Mouse (Mus musculus) embryonic stem cell, embryonic (primary cell): Measurements from ENCODE around the gene Dnph1.

Source experiments
- CTCF ChIA-PET, 4 experiments: fragments of 300-600 bp in 2 of 4; fragments of 350-600 bp in 2 of 4; sonication (Branson Sonifier 250); formaldehyde crosslinking; loops; one replicate each; lab custom pipeline; 2022; ENCODE audit warnings: inconsistent platforms in 2 of 4; lab: Charles Lee
- POLR2A ChIA-PET, 4 experiments: fragments of 300-600 bp in 2 of 4; fragments of 350-600 bp in 2 of 4; sonication (Branson Sonifier 250); formaldehyde crosslinking; loops; one replicate each; lab custom pipeline; 2022; ENCODE audit warnings: antibody characterized with exemption in 4 of 4, inconsistent platforms in 1 of 4; lab: Charles Lee

Gene Dnph1

DNA sequence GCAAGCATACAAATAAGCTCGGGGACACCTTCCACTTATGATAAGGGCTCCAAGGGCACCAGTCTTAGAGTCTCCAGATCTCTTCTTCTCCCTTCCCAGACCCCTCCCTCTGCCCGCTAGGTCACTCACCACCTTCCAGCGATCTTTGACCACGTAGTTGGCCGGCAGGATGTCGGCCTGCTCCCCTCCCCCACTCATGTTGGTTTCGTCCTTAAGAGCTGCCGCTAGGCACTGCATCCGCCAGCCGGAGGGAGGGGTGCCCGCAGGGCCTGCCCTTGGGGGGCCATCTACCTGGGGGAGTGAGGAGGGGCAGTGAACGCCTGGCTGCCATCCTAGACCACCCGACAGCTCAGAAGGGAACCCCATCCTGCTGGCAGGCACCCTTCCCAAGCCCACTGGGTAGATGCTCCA is 12.5 kb upstream of the Dnph1 start:
- CTCF ChIA-PET: interaction anchor here (0.5 to 1.9 kb wide), 12 partner anchors 13 to 1081 kb away, joined by 3 to 8 read pairs (median 4); partner anchors contain the start of gene Dnph1 (in 1 of the 4)
- POLR2A ChIA-PET: interaction anchor here in 3 of 4 experiments (0.5 to 4.9 kb wide), 16 partner anchors 12 to 179 kb away, joined by 3 to 23 read pairs (median 3); partner anchors contain the start of gene Dnph1 (in 3 of the 3)

DNA sequence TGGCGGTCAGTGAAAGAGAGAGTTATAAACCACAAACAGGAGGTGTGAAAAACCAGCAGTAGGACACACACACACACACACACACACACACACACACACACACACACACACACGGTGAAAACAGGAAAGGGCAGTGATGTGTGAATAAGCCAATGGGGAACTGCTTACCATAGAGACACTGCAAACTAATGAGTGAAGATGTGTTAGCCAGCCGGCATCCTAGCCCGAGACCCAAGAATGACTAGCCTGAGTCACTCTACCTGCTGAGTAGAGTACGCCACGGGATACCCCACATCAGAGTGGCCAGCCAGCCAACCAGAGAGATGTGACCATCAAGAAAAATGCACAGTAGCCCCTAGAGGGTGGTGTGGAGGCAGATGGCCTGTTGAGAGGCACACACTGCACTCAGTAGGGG is 12.0 kb upstream of the Dnph1 start:
- ChIA-PET CTCF (interaction anchor here (0.5 to 1.9 kb wide), 13 partner anchors 12 to 1082 kb away, joined by 3 to 8 read pairs (median 4); partner anchors contain the start of gene Dnph1 (in 1 of the 4)), POLR2A (interaction anchor here in 3 of 4 experiments (0.5 to 4.9 kb wide), 16 partner anchors 12 to 522 kb away, joined by 3 to 23 read pairs (median 4); partner anchors contain the start of gene Dnph1 (in 3 of the 3))

DNA sequence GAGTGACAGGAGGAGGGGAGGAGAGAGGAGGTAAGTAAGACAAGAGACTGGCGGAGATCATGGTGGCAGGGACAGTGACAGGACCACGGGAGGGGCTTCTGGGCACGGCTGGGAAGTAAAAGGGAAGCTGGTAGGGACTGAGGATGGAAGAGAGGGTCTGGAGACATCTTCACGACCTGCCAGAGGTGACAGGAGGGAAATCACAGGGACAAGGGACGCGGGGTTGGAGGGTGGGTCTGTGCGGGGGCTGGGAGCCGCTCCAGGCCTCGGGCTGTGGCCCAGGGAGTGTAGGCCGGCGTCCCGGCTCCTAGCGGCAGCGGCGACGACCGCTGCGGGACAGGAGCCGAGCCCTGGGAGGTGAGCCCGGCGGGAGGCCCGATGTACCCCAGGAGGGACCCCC is 9.5 kb upstream of the Dnph1 start:
- ChIA-PET POLR2A (interaction anchor here in 3 of 4 experiments (0.6 to 4.9 kb wide), 8 partner anchors 9 to 292 kb away, joined by 3 to 23 read pairs (median 4); partner anchors contain the start of gene Dnph1 (in 3 of the 3)), CTCF (interaction anchor here (0.6 to 1.5 kb wide), 8 partner anchors 10 to 674 kb away, joined by 3 to 5 read pairs (median 4); partner anchors contain the start of gene Dnph1 (in 1 of the 4))

DNA sequence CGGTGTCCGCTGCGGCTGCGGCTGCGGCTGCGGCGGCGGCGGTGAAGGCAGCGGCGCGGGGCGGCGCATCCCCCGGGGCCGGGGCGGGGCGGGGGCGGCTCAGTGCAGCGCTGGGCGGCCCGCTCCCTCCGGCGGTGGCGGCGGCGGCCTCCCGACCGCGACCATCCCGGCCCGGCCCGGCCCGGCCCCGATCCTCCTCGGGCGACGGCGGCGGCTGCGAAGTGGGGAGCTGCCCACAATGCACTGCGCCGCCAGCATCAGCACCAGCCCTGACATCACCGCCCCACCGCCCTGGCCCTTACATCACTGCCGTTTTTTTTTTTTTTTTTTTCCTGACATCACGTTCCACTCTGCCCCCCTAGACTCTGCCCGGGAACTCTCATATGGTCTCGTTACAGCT is 9.1 kb upstream of the Dnph1 start, which contains the start of gene Ttbk1:
TSS of gene Ttbk1 (minus strand) at position 245 of the 400 bp plus-strand sequence.
- CTCF ChIA-PET: interaction anchor here in 2 of 4 experiments (0.6 to 0.7 kb wide), 3 partner anchors 24 to 202 kb away, joined by 3 to 5 read pairs (median 3); no protein-coding TSS in a partner anchor
- POLR2A ChIA-PET: interaction anchor here in 3 of 4 experiments (0.6 to 4.9 kb wide), 6 partner anchors 8 to 293 kb away, joined by 3 to 23 read pairs (median 4); partner anchors contain the start of gene Dnph1 (in 3 of the 3)

DNA sequence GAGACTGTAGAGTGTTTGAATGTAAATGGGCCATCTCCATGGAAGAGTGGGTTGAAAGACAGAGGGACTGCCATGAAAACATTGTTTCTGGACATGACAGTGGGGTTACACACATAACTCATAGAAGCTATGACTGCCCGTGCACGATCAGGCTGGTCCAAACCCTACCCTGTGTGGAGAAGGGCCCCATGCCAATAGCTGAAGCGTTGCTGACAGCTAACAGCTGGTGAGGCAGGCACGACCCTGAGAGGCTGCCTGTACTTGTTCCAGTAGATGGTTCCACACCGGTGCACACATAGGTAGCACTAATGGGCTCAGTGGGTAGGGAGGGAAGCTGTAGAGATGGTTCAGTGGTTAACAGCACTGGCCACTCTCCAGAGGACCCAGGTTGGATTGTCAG is 1.0 kb upstream of the Dnph1 start:
- ChIA-PET POLR2A (interaction anchor here in 2 of 4 experiments (1.3 to 3.0 kb wide), 5 partner anchors 8 to 24 kb away, joined by 5 to 23 read pairs (median 6); partner anchors contain the start of gene Ttbk1 (in 2 of the 2)), CTCF (interaction anchor here in 1 of 4 experiments (2.3 kb wide), 1 partner anchor 59 kb away, joined by 11 read pairs; no protein-coding TSS in a partner anchor)

DNA sequence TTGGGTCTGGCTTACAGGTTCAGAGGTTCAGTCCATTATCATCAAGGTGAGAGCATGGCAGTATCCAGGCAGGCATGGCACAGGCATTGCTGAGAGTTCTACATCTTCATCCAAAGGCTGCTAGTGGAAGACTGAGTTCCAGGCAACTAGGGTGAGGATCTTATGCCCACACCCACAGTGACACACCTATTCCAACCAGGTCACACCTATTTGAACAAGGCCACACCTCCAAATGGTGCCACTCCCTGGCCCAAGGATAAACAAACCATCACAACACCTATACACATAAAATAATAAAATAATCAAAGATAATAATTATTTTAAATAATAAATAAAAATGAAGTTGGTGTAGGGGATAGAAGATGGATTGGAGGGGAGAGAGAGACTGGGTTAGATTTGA is 430 bp upstream of the Dnph1 start:
- CTCF ChIA-PET: interaction anchor here in 2 of 4 experiments (0.6 to 2.3 kb wide), 9 partner anchors 11 to 209 kb away, joined by 3 to 11 read pairs (median 5); partner anchors contain the start of gene Ppp2r5d (in 1 of the 2)
- POLR2A ChIA-PET: interaction anchor here in 3 of 4 experiments (0.5 to 3.0 kb wide), 46 partner anchors 7 to 422 kb away, joined by 3 to 23 read pairs (median 5); partner anchors contain the start of genes Ttbk1 (in 3 of the 3), Abcc10 (in 1 of the 3), Cul9 (in 1 of the 3) and Gtpbp2 (in 1 of the 3)

DNA sequence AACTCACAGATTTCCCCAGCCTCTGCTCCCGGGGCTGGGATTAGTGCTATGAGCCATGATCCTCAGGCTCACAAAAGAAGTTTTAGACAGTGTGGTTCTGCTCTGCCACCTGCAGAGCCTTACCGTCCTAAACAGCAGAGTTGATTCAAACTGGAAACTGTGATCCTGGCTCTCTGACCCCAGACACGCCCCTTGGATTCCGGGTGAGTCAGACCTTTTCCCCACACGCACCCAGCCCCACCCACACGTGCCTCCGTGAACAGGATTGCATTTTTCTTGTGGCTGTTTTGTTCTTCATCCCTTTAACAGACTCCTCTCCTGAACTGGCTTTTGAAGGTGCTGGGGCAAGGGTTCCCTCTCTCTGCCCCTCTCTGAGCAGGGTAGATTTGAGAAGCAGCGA is 1.4 kb downstream of the Dnph1 start:
- CTCF ChIA-PET: no interaction called here

DNA sequence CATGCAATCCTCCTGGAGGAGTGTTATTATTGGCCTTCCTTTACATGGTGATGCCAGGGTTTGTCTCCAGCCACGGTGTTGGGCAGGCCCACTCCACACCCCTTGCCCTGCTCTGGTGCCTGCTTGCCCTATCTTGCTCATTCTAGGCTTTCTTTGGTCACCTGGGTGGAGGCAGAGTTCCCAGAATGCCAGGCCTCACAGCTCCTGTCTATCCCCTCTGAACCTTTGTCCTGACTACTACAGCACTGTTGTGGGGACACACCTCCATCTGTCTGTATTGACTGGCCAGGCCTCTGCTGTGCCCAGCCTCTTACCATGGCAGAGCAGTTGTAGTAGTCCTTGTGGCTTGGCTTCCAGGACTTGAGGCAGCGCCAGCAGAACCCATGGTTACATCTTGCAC is 6.3 kb downstream of the Dnph1 start:
- CTCF ChIA-PET: interaction anchor here in 3 of 4 experiments (0.6 to 1.4 kb wide), 4 partner anchors 8 to 22 kb away, joined by 3 to 5 read pairs (median 4); no protein-coding TSS in a partner anchor
- POLR2A ChIA-PET: interaction anchor here in 2 of 4 experiments (0.9 to 1.8 kb wide), 3 partner anchors 16 to 115 kb away, joined by 3 to 5 read pairs (median 4); partner anchors contain the start of genes Slc22a7 (in 1 of the 2) and Ttbk1 (in 1 of the 2)

More for the DNA sequence above, 1.4 kb downstream of the Dnph1 start:
- POLR2A ChIA-PET: interaction anchor here in 1 of 4 experiments (0.9 kb wide), 1 partner anchor 22 kb away, joined by 3 read pairs; no protein-coding TSS in a partner anchor

DNA sequence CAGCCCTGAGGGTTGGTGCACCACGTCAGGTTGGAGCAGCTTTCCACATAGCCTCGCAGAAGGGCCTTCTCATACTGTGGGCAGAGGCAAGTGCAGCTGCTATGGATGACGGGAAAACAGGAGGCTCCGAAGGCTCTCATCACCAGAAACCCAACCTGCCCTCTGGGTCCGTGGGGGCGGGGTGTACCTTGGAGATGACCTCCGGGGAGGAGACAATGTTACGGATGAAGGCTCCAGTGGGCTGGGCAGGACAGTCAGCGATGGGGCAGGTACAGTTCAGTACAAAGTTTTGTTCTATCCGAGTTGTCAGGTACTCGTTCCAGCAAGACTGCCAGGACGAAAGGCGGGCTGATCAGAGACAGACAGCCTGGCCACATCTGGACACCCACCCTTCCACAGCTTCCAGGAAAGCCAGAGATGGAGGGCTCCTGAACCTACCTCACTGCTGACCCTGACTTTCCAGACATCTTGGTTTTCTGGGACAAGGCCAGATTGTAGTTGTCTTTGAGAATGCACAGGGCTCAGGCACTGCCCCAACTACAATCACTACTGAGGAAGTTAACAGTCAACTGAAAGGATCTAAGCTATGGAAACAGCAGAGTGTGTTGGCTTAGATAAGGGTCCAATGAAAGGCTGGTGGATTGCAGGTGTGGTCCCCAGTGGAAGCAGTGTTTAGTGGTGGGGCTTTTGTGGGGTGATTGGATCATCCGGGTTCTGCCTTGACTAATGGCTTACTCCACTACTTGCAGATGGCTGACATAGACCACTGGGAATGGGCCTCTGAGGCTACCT is 7.5 kb downstream of the Dnph1 start:
- ChIA-PET POLR2A (interaction anchor here in 2 of 4 experiments (0.6 to 2.5 kb wide), 11 partner anchors 7 to 930 kb away, joined by 3 to 9 read pairs (median 3); partner anchors contain the start of genes Crip3 (in 1 of the 2), Dnph1 (in 1 of the 2) and Ppp2r5d (in 1 of the 2)), CTCF (interaction anchor here in 1 of 4 experiments (0.8 to 1.4 kb wide), 5 partner anchors 8 to 221 kb away, joined by 3 to 4 read pairs (median 3); no protein-coding TSS in a partner anchor)

DNA sequence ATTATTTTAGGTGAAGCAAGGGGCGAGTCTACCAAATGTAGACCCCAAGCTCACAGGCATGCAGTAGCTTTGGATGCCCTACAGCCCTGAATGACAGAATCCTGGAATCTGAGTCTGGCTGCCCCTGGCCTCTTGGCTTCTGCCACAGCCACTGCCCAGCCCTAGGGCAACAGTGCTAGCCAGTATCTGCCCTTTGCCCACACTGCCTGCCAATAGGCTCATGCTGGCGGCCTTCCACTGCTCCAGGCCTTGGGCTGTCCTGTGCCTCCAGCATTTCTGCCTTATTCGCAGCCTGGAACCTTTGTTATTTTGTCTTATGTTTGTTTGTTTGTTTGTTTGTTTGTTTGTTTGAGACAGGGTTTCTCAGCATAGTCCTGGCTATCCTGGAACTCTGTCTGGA is 9.1 kb downstream of the Dnph1 start:
- CTCF ChIA-PET: interaction anchor here in 1 of 4 experiments (1.4 to 1.9 kb wide), 2 partner anchors 17 to 68 kb away, joined by 4 to 7 read pairs; partner anchors contain the start of gene Slc22a7
- POLR2A ChIA-PET: interaction anchor here in 1 of 4 experiments (1.1 to 2.5 kb wide), 4 partner anchors 9 to 19 kb away, joined by 3 to 9 read pairs (median 4); partner anchors contain the start of gene Dnph1

DNA sequence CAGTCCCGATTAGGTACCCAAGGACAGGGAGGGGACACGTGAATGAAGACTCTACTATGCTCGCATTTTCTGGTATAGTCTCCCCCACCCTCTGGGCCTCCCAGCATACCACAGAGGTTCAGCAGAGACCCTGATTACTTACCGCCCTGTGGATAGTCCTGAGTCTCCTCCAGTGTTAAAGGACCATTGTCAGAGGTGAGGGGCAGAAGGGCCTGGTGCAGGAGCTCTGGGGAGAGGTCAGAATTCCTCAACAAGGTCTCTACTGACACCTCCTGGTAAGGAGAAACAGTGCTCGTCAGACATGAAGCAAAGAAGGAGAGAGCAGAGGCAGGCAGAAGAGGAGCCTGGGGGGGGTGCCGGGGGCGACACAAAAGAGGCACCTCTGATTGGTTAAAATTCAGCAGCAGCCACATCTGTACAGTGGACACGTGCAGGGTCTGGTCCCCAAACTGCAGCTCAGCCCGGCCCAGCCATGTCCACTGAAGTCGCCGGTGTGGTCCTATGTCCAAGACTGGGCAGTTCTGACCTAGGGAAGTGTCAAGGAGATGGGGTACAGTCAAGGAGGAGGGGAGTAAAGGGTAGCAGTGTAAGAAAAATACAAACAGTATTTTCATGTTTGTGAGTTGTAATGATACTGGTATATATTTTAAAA is 14.7 kb downstream of the Dnph1 start:
- CTCF ChIA-PET: interaction anchor here (0.6 to 2.0 kb wide), 32 partner anchors 8 to 379 kb away, joined by 3 to 12 read pairs (median 4); partner anchors contain the start of genes Crip3 (in 2 of the 4), Slc22a7 (in 2 of the 4), Abcc10 (in 1 of the 4) and Dnph1 (in 1 of the 4)
- POLR2A ChIA-PET: interaction anchor here in 3 of 4 experiments (0.7 to 1.7 kb wide), 10 partner anchors 10 to 267 kb away, joined by 3 to 8 read pairs (median 3); partner anchors contain the start of genes Dnph1 (in 3 of the 3) and Slc22a7 (in 1 of the 3)

DNA sequence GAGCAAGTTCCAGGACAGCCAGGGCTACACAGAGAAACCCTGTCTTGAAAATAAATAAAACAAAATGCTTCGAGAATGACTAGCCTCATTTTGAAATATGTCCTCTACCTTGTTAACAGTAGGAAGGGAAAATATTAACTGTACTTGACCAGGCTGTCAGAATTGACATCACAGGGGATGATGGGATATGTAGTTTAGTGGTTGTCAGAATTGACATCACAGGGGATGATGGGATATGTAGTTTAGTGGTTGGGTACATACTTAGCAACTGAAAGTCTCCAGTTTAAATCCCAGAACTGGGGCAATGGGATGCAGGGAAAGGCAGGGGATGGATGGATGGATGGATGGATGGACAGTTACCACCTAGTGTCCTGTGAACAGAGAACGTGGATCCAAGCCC is 16.8 kb downstream of the Dnph1 start:
- POLR2A ChIA-PET: no interaction called here

DNA sequence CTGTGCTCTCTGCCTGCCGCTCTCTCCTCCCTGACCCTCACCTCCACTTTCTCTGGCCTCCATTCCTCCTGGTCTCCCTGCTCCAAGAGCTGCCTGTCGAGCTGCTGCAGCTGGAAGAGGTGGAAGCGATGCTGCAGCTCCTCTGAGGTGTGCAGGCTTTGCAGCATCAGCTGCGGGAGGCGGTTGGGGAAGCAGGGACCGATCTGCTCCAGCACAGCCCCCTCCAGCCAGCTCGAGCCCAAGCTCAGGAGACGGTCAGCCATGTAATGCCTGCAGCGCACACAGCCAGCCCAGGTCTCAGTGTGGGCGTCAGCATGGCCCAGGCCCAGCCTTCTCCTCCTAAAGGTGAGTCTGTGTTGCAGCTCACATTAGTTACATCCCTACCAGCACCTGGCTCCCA is 23.5 kb downstream of the Dnph1 start:
- ChIA-PET POLR2A (interaction anchor here (0.5 to 2.7 kb wide), 17 partner anchors 16 to 1387 kb away, joined by 3 to 9 read pairs (median 3); partner anchors contain the start of genes Crip3 (in 1 of the 4), Cul9 (in 1 of the 4), Dnph1 (in 1 of the 4) and Tbcc (in 1 of the 4)), CTCF (interaction anchor here (0.6 to 3.2 kb wide), 10 partner anchors 22 to 789 kb away, joined by 3 to 9 read pairs (median 3); no protein-coding TSS in a partner anchor)

More for the DNA sequence above, 16.8 kb downstream of the Dnph1 start:
- CTCF ChIA-PET: no interaction called here

DNA sequence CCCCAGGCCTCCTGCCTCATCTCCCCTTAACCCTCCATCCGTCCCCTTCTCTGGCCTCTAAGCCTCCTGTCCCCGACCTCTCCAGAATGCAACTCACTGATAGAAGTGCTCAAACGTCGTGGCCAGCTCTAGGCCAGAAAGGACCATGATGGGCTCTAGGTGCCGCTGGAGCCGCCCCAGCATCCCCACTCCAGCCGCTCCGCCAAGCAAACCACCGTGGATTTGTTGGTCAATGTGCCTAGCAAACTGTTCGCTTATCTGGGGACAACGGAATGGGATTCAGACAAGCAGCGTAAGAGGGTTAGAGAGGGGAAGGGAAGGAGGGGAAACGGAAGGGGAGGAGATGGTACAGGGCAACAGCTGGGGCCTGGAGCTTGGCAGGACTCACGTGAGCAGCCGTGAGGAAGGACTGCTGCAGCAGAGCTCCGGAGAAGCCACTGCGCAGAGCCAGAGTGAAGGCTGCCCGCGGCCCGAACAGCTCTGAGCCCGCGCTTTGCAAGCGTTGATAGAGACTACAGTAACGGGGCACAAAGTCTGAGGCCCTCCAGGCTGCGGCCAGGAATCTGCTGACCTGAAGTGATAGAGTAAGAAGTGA is 24.0 kb downstream of the Dnph1 start:
- POLR2A ChIA-PET: interaction anchor here (0.5 to 2.7 kb wide), 19 partner anchors 9 to 858 kb away, joined by 3 to 9 read pairs (median 3); partner anchors contain the start of genes Cul9 (in 1 of the 4), Dnph1 (in 1 of the 4), Ppp2r5d (in 1 of the 4) and Tbcc (in 1 of the 4)

DNA sequence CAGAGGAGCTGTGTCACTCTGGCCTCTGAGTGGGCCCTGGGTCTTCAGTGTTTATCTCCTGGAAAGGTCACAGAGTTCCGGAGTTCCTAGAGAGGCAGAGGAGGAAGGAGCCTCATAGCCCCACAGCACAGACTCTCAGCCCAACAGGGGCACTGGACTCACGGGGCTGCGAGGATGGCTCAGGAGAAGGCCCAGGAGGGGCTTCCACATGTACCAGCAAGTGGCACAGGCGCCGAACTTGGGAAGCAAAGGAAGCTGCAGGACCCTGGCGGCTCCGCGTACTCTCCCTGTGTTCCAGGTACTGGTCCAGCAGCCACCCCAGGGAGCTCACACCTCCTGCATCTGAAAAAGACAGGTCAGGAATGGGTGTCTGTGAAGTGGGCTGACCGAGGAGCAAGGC is 24.7 kb downstream of the Dnph1 start:
- ChIA-PET POLR2A (interaction anchor here in 3 of 4 experiments (0.5 to 2.7 kb wide), 16 partner anchors 10 to 369 kb away, joined by 3 to 9 read pairs (median 3); partner anchors contain the start of genes Cnpy3 (in 1 of the 3), Dnph1 (in 1 of the 3), Ppp2r5d (in 1 of the 3) and Tbcc (in 1 of the 3)), CTCF (interaction anchor here (0.6 to 3.2 kb wide), 18 partner anchors 10 to 790 kb away, joined by 3 to 18 read pairs (median 4); partner anchors contain the start of genes Dnph1 (in 1 of the 4) and Ppp2r5d (in 1 of the 4))

More for the DNA sequence above, 24.0 kb downstream of the Dnph1 start:
- CTCF ChIA-PET: interaction anchor here (0.6 to 3.2 kb wide), 14 partner anchors 22 to 790 kb away, joined by 3 to 18 read pairs (median 4); partner anchors contain the start of gene Tbcc (in 1 of the 4)
